Mouse (Mus musculus): ENCODE results near the gene Eif2ak4.

Eif2ak4 gene

GRCm38 (mm10) chr2:118388341-118389335 is at the start of gene Eif2ak4:
Gene Eif2ak4, plus strand, starts transcription at chr2:118388618.
- peak; percentile 99 for DNase-seq

GRCm38 (mm10) chr2:118341295-118341694 is 47.1 kb upstream of the Eif2ak4 start:
- no peak for DNase-seq

DNA sequence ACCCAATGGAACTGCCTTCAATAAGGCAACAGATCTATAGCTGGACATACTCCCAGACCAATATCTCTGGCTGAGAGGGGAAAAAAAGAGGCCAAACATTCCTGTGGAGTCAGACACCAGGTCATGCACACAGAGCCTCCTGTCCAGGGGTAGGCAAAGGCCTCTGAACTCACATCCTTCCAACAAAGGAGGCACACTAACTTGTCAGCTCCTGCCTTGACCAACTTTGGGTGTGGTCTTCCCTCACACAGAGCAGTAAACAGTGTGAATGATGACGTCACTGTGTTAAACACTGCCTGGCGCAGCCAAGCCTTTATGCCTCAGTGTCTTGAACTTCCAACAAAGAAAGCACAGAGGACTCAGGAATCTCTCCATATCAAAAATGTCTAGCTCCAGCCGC is 44.5 kb upstream of the Eif2ak4 start:
- no peak for DNase-seq

DNA sequence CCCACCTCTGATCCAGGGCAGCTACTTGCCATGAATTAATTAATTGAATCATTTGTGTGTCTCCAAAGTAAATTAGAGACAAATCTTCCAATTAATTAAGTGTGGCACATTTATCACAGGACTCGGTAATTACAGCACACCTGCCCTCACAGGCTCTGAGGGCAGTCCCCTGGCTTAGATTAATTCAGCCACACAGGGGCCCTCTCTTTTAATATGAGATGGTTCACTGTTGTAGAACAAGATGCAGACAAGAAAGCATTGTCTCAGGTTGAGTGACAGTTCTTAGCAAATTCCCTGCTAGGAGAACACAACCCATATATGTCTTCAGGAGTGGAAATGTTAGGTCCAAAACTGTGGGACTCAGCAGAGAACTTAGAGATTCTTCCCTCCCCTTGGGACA is 42.9 kb upstream of the Eif2ak4 start:
- DNase-seq: no peak

DNA sequence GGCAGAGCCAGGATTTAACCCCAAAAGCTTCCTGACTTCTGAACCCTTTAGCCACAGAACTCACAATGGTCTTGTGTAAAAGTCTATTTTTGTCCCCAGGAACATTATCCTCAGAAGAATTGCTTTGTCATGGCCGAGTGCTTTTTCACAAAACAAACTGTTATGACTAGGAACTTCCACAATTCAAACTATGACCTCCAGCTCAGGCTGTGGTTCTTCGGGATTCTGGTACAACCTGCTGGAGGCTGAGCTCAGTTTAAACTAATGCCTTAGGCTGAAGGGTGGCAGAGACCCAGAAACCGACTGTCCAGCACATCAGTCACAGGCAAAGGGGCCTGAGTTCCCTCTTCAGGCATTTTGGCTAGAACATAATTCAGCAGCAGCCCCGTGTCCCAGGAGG is 34.9 kb upstream of the Eif2ak4 start:
- DNase-seq: no peak

DNA sequence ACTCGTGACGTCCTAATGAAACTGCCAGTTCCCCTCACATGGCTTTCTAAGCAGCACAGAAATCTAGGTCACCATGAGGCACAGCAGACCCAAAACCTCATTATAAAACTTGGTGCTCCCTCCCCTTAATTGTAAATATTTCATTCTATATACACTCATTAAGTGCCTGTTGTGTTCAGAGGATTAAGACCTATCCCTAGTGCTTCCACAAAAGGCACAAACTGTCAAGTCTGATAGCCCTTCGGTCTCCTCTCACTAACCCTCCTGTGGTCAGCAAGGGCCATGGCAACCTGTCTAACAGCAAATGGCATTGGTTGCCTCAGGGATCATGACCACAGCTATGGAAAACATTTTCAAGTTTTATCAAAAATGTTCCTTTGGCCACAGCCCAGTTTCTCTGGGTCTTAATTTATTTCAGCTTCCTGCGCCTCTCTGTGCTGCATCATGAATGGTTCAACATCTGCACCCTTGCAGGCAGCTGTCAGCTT is 34.5 kb upstream of the Eif2ak4 start:
- DNase-seq: no peak

GRCm38 (mm10) chr2:118355138-118355719 is 33.2 kb upstream of the Eif2ak4 start:
- DNase-seq: no peak

DNA sequence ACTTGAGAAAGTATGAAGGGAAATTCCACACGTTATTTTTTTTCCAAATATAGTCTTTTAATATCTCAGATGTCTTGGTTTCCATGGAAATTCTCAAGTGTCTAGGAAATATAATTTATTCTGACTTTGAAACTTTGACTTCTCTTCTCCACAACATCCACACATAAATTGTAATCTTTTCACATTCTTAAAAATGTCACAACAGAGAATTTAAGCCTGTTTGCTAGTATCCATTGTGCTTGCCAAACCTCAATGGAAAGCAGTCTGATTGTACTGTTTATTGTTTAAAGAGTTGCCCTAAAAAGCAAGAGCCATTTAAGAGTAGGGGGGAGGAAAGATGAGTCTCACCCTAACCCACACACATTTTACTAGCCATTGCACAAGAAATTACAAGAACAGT is 16.6 kb upstream of the Eif2ak4 start:
- no peak for DNase-seq

DNA sequence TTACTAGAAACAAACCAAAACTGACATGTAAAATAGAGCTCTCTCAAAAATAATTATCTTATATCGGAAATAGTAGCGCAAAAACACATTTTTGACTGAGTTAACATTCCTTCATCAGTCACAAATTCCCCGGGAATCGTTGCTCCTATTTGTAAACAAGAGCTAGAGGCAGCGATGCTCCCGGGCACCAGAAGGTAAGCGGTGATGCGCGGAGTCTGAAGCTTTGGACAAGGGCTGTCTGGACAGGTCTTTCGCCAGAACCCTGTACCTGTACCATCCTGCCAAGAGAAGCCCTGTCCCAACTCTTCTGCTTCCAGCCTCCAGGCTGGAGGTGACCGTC is 15.9 kb upstream of the Eif2ak4 start:
- DNase-seq: no peak

DNA sequence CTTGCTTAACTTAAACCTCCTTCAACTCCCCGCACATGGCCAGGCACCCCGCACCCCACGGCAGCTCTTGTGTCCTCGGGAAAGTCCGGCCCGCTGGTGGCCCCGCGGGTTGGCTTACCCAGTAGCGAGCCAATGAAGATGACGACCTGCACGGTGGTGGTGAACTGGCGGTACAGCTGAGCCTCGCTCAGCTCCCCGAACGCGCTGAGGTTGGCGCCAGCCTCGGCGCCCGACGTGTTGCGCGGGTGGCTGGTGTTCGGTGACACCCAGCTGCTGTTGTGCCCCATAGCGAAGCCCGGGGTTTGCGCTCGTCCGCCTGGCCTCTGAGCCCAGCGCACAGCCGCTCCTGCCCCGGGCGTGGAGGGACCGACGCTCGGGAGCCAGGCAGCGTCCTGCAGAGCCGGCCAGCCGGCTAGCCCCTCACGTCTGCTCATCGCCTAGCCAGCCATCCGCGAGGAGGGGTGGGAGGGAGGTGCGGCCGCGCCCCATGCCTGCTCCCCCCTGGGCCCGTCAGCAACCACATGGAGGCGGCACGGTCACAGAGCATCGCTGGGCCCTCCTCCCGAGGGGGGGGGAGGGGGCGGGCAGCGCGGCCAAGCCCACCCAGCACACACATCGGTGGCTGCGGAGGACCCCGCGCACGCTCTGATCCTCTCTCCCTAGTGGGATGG is 15.4 kb upstream of the Eif2ak4 start, which contains the start of gene Gpr176:
Gene Gpr176 (minus strand): TSS at position 519 of the 671 bp plus-strand sequence.
- peak; percentile 26 for DNase-seq

GRCm38 (mm10) chr2:118373572-118374279 is 14.7 kb upstream of the Eif2ak4 start:
- DNase-seq: peak; percentile 85

DNA sequence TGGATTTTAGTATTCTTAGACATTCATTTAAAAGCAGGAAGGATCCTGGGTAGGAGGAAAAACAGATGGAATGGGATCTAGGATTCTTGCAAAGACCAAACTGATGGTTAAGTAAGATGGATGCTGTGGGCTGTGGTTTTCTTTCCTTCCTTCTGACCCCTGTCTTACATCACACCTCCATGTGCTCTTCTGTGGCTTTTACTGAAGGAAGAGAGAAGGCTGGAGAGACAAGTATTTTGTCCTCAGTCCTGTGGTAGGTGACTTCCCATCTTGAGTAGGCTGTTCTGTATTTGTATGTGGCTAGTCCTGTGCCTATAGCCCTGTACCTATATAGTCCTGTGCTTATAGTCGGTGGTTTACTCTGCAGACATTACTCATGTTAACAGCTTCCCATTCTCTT is 12.9 kb upstream of the Eif2ak4 start:
- DNase-seq: no peak

DNA sequence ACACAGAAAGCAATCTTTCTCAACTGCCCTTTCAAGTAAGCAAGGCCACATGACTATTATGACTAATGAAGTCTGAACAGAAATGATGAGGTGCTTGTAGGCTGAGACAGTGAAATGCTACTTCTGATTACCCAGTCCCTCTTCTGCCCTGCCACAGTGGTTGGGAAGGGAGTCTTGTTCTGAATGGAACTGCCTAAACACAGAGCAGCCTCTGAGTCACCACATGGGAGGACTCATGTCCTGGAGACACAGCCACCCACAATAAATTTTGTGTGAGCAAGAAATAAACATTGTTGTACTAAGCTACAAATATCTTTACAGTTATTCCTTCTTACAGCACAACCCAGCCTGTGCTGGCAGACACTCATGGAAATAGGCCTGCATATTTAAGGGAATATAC is 12.5 kb upstream of the Eif2ak4 start:
- DNase-seq: no peak

DNA sequence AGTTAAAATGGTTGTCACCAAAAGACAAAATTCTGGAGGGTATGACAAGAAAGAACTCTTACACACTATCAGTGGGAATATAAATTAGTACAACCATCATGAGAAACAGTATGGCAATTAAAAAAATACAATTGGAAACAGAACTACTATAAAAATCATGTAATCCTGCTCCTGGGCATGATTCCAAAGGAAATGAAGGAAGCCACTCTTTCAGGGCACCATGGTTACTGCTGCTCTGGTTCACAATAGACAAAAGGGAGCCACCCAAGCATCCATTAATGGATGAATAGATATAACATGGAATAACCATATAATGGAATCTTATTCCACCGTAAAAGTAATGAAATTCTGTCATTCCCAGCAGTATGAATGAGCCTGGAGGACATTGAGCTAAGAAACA is 8.7 kb upstream of the Eif2ak4 start:
- DNase-seq: no peak

- no peak for DNase-seq
Measured at GRCm38 (mm10) chr2:118383387-118383786, 5.0 kb upstream of the Eif2ak4 start.

DNA sequence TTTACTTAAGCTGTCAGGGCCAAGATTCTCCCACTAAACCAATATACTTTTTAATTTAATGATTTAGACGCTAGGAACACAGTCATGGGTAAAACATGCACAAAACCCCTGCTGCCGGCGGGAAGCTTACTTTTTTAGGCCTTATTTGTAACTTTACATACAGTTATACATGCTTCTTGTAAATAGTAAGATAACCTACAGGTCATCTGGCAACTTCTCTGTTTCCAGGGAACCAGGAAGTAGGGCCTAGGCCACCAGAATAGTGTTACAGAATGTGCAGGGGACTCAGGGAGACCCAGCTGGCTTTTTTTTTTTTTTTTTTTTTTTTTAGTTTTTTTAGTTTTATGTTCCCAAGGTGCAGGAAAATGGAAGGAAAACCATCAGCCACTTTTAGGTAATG is 1.2 kb downstream of the Eif2ak4 start:
- DNase-seq: no peak

DNA sequence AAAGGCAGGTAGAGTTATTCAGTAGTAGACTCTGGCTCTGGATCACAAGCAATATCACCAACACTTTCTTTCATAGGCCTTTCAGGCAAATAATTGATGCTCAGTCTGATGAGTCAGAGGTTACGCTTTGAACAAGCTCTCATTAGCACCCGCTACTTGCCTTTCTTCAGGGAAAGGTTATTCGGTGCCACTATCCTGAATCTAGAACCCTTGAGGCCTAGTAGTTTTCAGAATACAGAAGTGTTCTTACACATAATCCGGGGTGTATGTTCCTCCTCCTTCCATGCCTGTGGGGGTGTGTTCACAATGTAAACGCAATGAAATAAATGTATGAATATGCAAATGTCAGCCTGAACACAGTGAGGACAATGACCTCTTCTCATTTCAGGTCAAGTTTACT is 1.7 kb downstream of the Eif2ak4 start:
- no peak for DNase-seq

- no peak for DNase-seq
Measured at GRCm38 (mm10) chr2:118391201-118391600, 2.8 kb downstream of the Eif2ak4 start.

DNA sequence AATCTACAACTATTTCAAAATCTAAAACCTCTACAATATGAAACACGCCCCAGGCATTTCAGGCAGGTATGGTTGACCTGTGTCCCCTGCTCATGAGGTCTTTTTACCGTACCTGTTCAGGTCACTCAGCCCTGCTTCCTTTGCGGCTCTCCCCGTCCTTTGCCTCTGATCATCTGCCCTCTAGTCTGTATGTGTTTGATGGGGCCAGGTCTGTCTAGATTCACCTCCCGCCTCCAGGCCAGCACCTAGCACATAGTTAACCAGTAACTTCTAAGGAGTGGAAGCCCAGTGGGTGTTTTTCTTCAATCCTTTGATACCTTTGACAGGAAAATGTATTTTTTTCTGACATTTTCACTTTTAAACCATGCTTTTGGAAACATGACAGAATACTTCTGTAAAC is 11.3 kb downstream of the Eif2ak4 start:
- DNase-seq: no peak

- no peak for DNase-seq
Measured at GRCm38 (mm10) chr2:118401834-118402727, 13.7 kb downstream of the Eif2ak4 start.

- no peak for DNase-seq
Measured at GRCm38 (mm10) chr2:118404336-118404735, 15.9 kb downstream of the Eif2ak4 start.

DNA sequence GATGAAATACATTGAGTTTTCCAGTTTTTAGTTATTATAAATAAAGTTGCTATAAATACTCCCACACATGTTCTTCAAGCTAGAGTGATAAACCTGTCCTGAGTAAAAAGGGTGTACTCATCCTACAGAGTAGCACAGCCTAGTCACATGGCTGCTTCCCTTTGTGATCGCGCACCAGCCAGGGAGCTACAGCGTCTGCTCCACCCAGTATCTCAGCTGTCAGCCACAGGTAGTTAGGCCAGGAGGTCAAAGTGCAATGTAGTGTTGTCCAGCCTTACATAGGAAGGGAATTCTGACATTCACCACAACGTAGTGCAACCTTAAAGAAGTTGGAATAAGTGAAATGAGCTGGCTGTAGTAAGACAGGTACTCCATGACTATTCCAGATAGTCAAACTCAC is 17.1 kb downstream of the Eif2ak4 start:
- no peak for DNase-seq

Measured in thymus, postnatal 14 days (tissue).